Mouse (Mus musculus): ENCODE measurements at regions not wholly inside any gene's neighbourhood (a gene's known extent, or its start where the extent isn't known, plus 50 kb on each side); places are given as distances from the start of the nearest gene placed in this dataset.

GRCm38 (mm10) chr17:7680658-7681057, 146.4 kb downstream of the Fndc1 start:
- Histone ChIP-seq H3K4me3 (replicated peaks; ENCODE audit: low read depth, low read length) (no peak overlapping the region), H3K9me3 (ENCODE audit: control insufficient read depth, low read length) (no peaks in the 10 kb centered on the region), H3K36me3 (ENCODE audit: control insufficient read depth, insufficient read depth, low read length) (no peaks in the 10 kb centered on the region), H3K9ac (replicated peaks; ENCODE audit: low read length) (no peak overlapping the region), H3K27me3 (ENCODE audit: control insufficient read depth, insufficient read depth, low read length) (no peaks in the 10 kb centered on the region), H3K4me1 (ENCODE audit: control insufficient read depth, insufficient read depth, low read length) (no peaks in the 10 kb centered on the region), H3K27ac (replicated peaks; ENCODE audit: low read depth, low read length) (no peak overlapping the region), H3K4me2 (ENCODE audit: low read length) (no peak overlapping the region)
- ATAC-seq (ENCODE audit: low FRiP score, low TSS enrichment) (no peak), DNase-seq (no peak)
- 94% methylated on average over 9 of the region's 9 CpGs for WGBS

GRCm38 (mm10) chr17:7679786-7680185, 147.3 kb downstream of the Fndc1 start:
- DNase-seq: no peak
- H3K36me3 ChIP-seq (ENCODE audit: control insufficient read depth, insufficient read depth, low read length): no peaks in the 10 kb centered on the region
- H3K27ac ChIP-seq (replicated peaks; ENCODE audit: low read depth, low read length): no peak overlapping the region
- no peak overlapping the region for H3K4me2 ChIP-seq (ENCODE audit: low read length)
- no peak overlapping the region for H3K4me3 ChIP-seq (replicated peaks; ENCODE audit: low read depth, low read length)
- no peaks in the 10 kb centered on the region for H3K27me3 ChIP-seq (ENCODE audit: control insufficient read depth, insufficient read depth, low read length)
- ATAC-seq (ENCODE audit: low FRiP score, low TSS enrichment): no peak
- H3K4me1 ChIP-seq (ENCODE audit: control insufficient read depth, insufficient read depth, low read length): no peaks in the 10 kb centered on the region
- H3K9me3 ChIP-seq (ENCODE audit: control insufficient read depth, low read length): no peaks in the 10 kb centered on the region
- no peak overlapping the region for H3K9ac ChIP-seq (replicated peaks; ENCODE audit: low read length)

GRCm38 (mm10) chr17:7678898-7679297, 148.2 kb downstream of the Fndc1 start:
- DNase-seq: no peak
- no peaks in the 10 kb centered on the region for H3K36me3 ChIP-seq (ENCODE audit: control insufficient read depth, insufficient read depth, low read length)
- no peak overlapping the region for H3K27ac ChIP-seq (replicated peaks; ENCODE audit: low read depth, low read length)
- H3K4me3 ChIP-seq (replicated peaks; ENCODE audit: low read depth, low read length): no peak overlapping the region
- H3K4me2 ChIP-seq (ENCODE audit: low read length): no peak overlapping the region
- WGBS: 87% methylated on average over 9 of the region's 9 CpGs
- H3K9ac ChIP-seq (replicated peaks; ENCODE audit: low read length): no peak overlapping the region
- no peaks in the 10 kb centered on the region for H3K4me1 ChIP-seq (ENCODE audit: control insufficient read depth, insufficient read depth, low read length)
- H3K9me3 ChIP-seq (ENCODE audit: control insufficient read depth, low read length): no peaks in the 10 kb centered on the region
- no peaks in the 10 kb centered on the region for H3K27me3 ChIP-seq (ENCODE audit: control insufficient read depth, insufficient read depth, low read length)
- no peak for ATAC-seq (ENCODE audit: low FRiP score, low TSS enrichment)

GRCm38 (mm10) chr17:7677796-7678195, 149.3 kb downstream of the Fndc1 start:
- Histone ChIP-seq H3K4me2 (ENCODE audit: low read length) (no peak overlapping the region), H3K4me1 (ENCODE audit: control insufficient read depth, insufficient read depth, low read length) (no peaks in the 10 kb centered on the region), H3K4me3 (replicated peaks; ENCODE audit: low read depth, low read length) (no peak overlapping the region), H3K27ac (replicated peaks; ENCODE audit: low read depth, low read length) (no peak overlapping the region), H3K27me3 (ENCODE audit: control insufficient read depth, insufficient read depth, low read length) (no peaks in the 10 kb centered on the region), H3K36me3 (ENCODE audit: control insufficient read depth, insufficient read depth, low read length) (no peaks in the 10 kb centered on the region), H3K9ac (replicated peaks; ENCODE audit: low read length) (no peak overlapping the region), H3K9me3 (ENCODE audit: control insufficient read depth, low read length) (no peaks in the 10 kb centered on the region)
- 91% methylated on average over 7 of the region's 7 CpGs for WGBS
- no peak for ATAC-seq (ENCODE audit: low FRiP score, low TSS enrichment)
- DNase-seq: no peak

- DNase-seq: no peak
- no peak for ATAC-seq (ENCODE audit: low FRiP score, low TSS enrichment)
- 83% methylated on average over 8 of the region's 8 CpGs for WGBS
These were observed 149.8 kb downstream of the Fndc1 start for GRCm38 (mm10) chr17:7677301-7677700.

GRCm38 (mm10) chr17:7676776-7677175, 150.3 kb downstream of the Fndc1 start:
- H3K4me1 ChIP-seq (ENCODE audit: control insufficient read depth, insufficient read depth, low read length): no peaks in the 10 kb centered on the region
- WGBS: 82% methylated on average over 2 of the region's 2 CpGs

More at GRCm38 (mm10) chr17:7677301-7677700, 149.8 kb downstream of the Fndc1 start:
- no peaks in the 10 kb centered on the region for H3K4me1 ChIP-seq (ENCODE audit: control insufficient read depth, insufficient read depth, low read length)
- H3K9ac ChIP-seq (replicated peaks; ENCODE audit: low read length): no peak overlapping the region
- H3K27me3 ChIP-seq (ENCODE audit: control insufficient read depth, insufficient read depth, low read length): no peaks in the 10 kb centered on the region
- no peak overlapping the region for H3K4me3 ChIP-seq (replicated peaks; ENCODE audit: low read depth, low read length)
- no peaks in the 10 kb centered on the region for H3K9me3 ChIP-seq (ENCODE audit: control insufficient read depth, low read length)
- no peak overlapping the region for H3K4me2 ChIP-seq (ENCODE audit: low read length)
- no peaks in the 10 kb centered on the region for H3K36me3 ChIP-seq (ENCODE audit: control insufficient read depth, insufficient read depth, low read length)
- H3K27ac ChIP-seq (replicated peaks; ENCODE audit: low read depth, low read length): no peak overlapping the region

GRCm38 (mm10) chr17:7674511-7674910, 152.6 kb downstream of the Fndc1 start:
- H3K27me3 ChIP-seq (ENCODE audit: control insufficient read depth, insufficient read depth, low read length): no peaks in the 10 kb centered on the region
- no peak overlapping the region for H3K4me3 ChIP-seq (replicated peaks; ENCODE audit: low read depth, low read length)
- DNase-seq (no peak), ATAC-seq (ENCODE audit: low FRiP score, low TSS enrichment) (no peak)
- no peak overlapping the region for H3K9ac ChIP-seq (replicated peaks; ENCODE audit: low read length)
- H3K27ac ChIP-seq (replicated peaks; ENCODE audit: low read depth, low read length): no peak overlapping the region
- WGBS: 92% methylated on average over 2 of the region's 2 CpGs
- H3K9me3 ChIP-seq (ENCODE audit: control insufficient read depth, low read length): no peaks in the 10 kb centered on the region
- H3K4me1 ChIP-seq (ENCODE audit: control insufficient read depth, insufficient read depth, low read length): no peaks in the 10 kb centered on the region
- H3K36me3 ChIP-seq (ENCODE audit: control insufficient read depth, insufficient read depth, low read length): no peaks in the 10 kb centered on the region
- H3K4me2 ChIP-seq (ENCODE audit: low read length): no peak overlapping the region

More at GRCm38 (mm10) chr17:7676776-7677175, 150.3 kb downstream of the Fndc1 start:
- ATAC-seq (ENCODE audit: low FRiP score, low TSS enrichment) (no peak), DNase-seq (no peak)
- Histone ChIP-seq H3K4me2 (ENCODE audit: low read length) (no peak overlapping the region), H3K36me3 (ENCODE audit: control insufficient read depth, insufficient read depth, low read length) (no peaks in the 10 kb centered on the region), H3K9me3 (ENCODE audit: control insufficient read depth, low read length) (no peaks in the 10 kb centered on the region), H3K27ac (replicated peaks; ENCODE audit: low read depth, low read length) (no peak overlapping the region), H3K9ac (replicated peaks; ENCODE audit: low read length) (no peak overlapping the region), H3K27me3 (ENCODE audit: control insufficient read depth, insufficient read depth, low read length) (no peaks in the 10 kb centered on the region), H3K4me3 (replicated peaks; ENCODE audit: low read depth, low read length) (no peak overlapping the region)

- Histone ChIP-seq H3K27ac (replicated peaks; ENCODE audit: low read depth, low read length) (no peak overlapping the region), H3K4me3 (replicated peaks; ENCODE audit: low read depth, low read length) (no peak overlapping the region), H3K9ac (replicated peaks; ENCODE audit: low read length) (no peak overlapping the region), H3K9me3 (ENCODE audit: control insufficient read depth, low read length) (no peaks in the 10 kb centered on the region), H3K27me3 (ENCODE audit: control insufficient read depth, insufficient read depth, low read length) (no peaks in the 10 kb centered on the region), H3K4me1 (ENCODE audit: control insufficient read depth, insufficient read depth, low read length) (no peaks in the 10 kb centered on the region), H3K4me2 (ENCODE audit: low read length) (no peak overlapping the region), H3K36me3 (ENCODE audit: control insufficient read depth, insufficient read depth, low read length) (no peaks in the 10 kb centered on the region)
- ATAC-seq (ENCODE audit: low FRiP score, low TSS enrichment) (no peak), DNase-seq (no peak)
- 79% methylated on average over 3 of the region's 3 CpGs for WGBS
These were observed 159.3 kb downstream of the Fndc1 start for GRCm38 (mm10) chr17:7667826-7668225.

GRCm38 (mm10) chr17:7666781-7667398, 160.2 kb downstream of the Fndc1 start:
- H3K4me1 ChIP-seq (ENCODE audit: control insufficient read depth, insufficient read depth, low read length): no peaks in the 10 kb centered on the region
- H3K36me3 ChIP-seq (ENCODE audit: control insufficient read depth, insufficient read depth, low read length): no peaks in the 10 kb centered on the region
- WGBS: 73% methylated on average over 6 of the region's 6 CpGs
- no peaks in the 10 kb centered on the region for H3K27me3 ChIP-seq (ENCODE audit: control insufficient read depth, insufficient read depth, low read length)
- DNase-seq (no peak), ATAC-seq (ENCODE audit: low FRiP score, low TSS enrichment) (no peak)
- H3K4me2 ChIP-seq (ENCODE audit: low read length): no peak overlapping the region
- no peaks in the 10 kb centered on the region for H3K9me3 ChIP-seq (ENCODE audit: control insufficient read depth, low read length)
- no peak overlapping the region for H3K9ac ChIP-seq (replicated peaks; ENCODE audit: low read length)
- H3K27ac ChIP-seq (replicated peaks; ENCODE audit: low read depth, low read length): no peak overlapping the region
- H3K4me3 ChIP-seq (replicated peaks; ENCODE audit: low read depth, low read length): no peak overlapping the region
